Mouse (Mus musculus) intestine, embryonic 15.5 days (tissue): Measurements from ENCODE around the gene Map2k3. TPM values are rescaled to one million over a fixed set of nuclear protein-coding genes. Genes with fewer than 3 reads are reported as not detected.

ENCODE experiments used
- ATAC-seq: fragments of 200-750 bp; cut with Nextera tagmentation; 2 replicates; pipeline ENCODE4 v1.8.0; 2017; ENCODE audit warnings: moderate TSS enrichment, moderate library complexity
- H3K27ac ChIP-seq: fragments of 300-500 bp; sonication (generic); 2 replicates; pipeline ENCODE4 v1.5.1; 2015; ENCODE audit warnings: mild to moderate bottlenecking, inconsistent platforms
- H3K27me3 ChIP-seq: fragments of 300-500 bp; sonication (generic); replicated peaks from 2 replicates; pipeline ENCODE4 v1.6.1; 2015; ENCODE audit warnings: inconsistent platforms
- H3K36me3 ChIP-seq: fragments of 300-500 bp; sonication (generic); 2 replicates; pipeline ENCODE4 v1.6.1; 2015; ENCODE audit warnings: inconsistent platforms
- H3K4me1 ChIP-seq: fragments of 300-500 bp; sonication (generic); replicated peaks from 2 replicates; pipeline ENCODE4 v1.6.1; 2015; ENCODE audit warnings: inconsistent platforms
- H3K4me2 ChIP-seq: fragments of 300-500 bp; sonication (generic); replicated peaks from 2 replicates; pipeline ENCODE4 v1.6.1; 2015; ENCODE audit warnings: mild to moderate bottlenecking, inconsistent platforms
- H3K4me3 ChIP-seq: fragments of 300-500 bp; sonication (generic); replicated peaks from 2 replicates; pipeline ENCODE4 v1.5.1; 2015; ENCODE audit warnings: inconsistent platforms
- H3K9ac ChIP-seq: fragments of 300-500 bp; sonication (generic); 2 replicates; pipeline ENCODE4 v1.6.1; 2015; ENCODE audit warnings: inconsistent platforms
- H3K9me3 ChIP-seq: fragments of 300-500 bp; sonication (generic); 2 replicates; pipeline ENCODE4 v1.6.1; 2016; ENCODE audit warnings: inconsistent platforms
- WGBS: fragments of 180-500 bp; shearing (Covaris S2); methylation state at CpG from one replicate; pipeline ENCODE4 v1.1.7; 2015; 5-methylcytosine and 5-hydroxymethylcytosine counted together
- polyA plus RNA-seq: library from polyadenylated mRNA; unstranded; fragments of >200 nt; fragmentation: Nextera tagmentation; extraction: Ambion mirVana; gene quantifications from 2 replicates; pipeline ENCODE4 v1.2.1, GENCODE M21; 2015

Gene Map2k3
- polyA plus RNA-seq, 1 experiment from 2014 or later = 127 TPM

- Histone ChIP-seq H3K27me3 (no peaks in the 10 kb centered on the region), H3K27ac (no peak overlapping the region), H3K9me3 (no peaks in the 10 kb centered on the region), H3K4me2 (no peak overlapping the region), H3K36me3 (peaks cover 46% of the 10 kb centered on the region), H3K9ac (no peak overlapping the region), H3K4me3 (no peak overlapping the region), H3K4me1 (peaks cover 21% of the 10 kb centered on the region)
- 82% methylated on average over 4 of the region's 4 CpGs for WGBS
- ATAC-seq = no peak
Observed at GRCm38 (mm10) chr11:60945003-60945402, 13.2 kb downstream of the Map2k3 start.

DNA sequence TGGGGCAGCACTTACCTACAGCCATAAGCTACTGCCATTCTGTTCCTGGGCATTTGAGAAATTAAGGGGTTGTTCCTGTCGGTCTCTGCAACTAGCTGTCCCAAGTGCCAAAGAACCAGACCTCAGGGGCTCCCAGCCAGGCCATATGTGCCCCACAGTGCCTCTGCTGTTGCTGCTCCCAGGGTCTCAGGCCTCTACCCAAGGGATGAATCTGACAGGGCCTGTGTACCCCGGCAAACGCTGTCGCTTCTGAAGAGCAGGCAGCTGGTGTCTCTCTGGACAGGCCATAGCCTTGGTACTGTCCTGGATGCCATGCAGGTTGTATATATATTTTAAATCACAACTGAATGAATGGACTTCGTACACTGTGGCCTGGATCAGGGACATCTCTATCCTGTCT, 20.1 kb downstream of the Map2k3 start:
- peaks cover 5% of the 10 kb centered on the region; the same call in 1 of the 2 replicates for H3K4me1 ChIP-seq
- no peak overlapping the region for H3K4me3 ChIP-seq
- peaks cover 10% of the 10 kb centered on the region for H3K36me3 ChIP-seq
- no peak overlapping the region for H3K27ac ChIP-seq
- H3K9me3 ChIP-seq = no peaks in the 10 kb centered on the region
- no peak overlapping the region for H3K4me2 ChIP-seq
- 91% methylated on average over 5 of the region's 5 CpGs for WGBS
- no peak overlapping the region for H3K9ac ChIP-seq
- no peak for ATAC-seq
- no peaks in the 10 kb centered on the region for H3K27me3 ChIP-seq

DNA sequence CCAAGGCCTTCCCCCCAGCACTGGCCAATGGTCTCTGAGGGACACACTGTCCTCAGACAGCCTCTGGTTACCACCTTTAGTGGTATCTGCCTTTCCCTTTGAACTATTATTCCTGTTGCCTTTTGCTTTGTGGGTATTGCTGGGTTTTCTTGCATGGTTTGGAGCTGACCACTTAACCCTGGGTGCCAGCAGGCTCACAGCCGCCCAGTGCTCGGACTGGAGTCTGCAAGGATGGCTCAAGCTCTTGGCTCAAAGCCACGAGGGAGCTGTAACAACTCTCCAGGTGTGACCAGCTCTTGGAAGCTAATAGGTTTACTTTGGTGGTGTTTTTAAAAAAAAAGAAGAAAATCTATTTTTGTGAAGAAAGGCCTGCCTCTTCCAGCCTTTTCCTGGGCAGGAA, 20.5 kb downstream of the Map2k3 start:
- Histone ChIP-seq H3K9ac (no peak overlapping the region), H3K4me3 (no peak overlapping the region), H3K27me3 (no peaks in the 10 kb centered on the region), H3K36me3 (peaks cover 6% of the 10 kb centered on the region; the same call in 1 of the 2 replicates), H3K27ac (no peak overlapping the region), H3K4me2 (no peak overlapping the region), H3K9me3 (no peaks in the 10 kb centered on the region), H3K4me1 (peaks cover 5% of the 10 kb centered on the region; the same call in 1 of the 2 replicates)
- ATAC-seq = no peak
- 90% methylated on average over 3 of the region's 3 CpGs for WGBS

DNA sequence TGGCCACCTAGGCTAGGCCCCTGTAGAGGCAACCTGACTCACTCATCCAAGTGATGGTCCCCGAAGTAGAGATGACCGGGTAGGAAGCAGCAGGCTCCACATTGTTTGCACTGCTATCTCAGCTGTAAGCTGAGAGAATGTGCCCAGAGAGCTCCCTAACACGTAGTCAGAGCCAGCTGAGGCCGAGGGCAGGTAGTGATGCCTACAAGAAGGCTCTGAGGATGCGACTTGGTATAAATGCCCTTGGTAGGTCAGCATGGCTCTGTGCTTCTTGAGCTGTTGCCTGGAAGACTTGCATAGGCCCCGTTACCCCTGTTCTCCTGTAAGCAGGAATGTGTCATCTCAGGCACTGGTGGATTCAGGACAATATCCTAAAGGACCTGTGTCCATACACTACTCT, 21.2 kb downstream of the Map2k3 start:
- Histone ChIP-seq H3K27me3 (no peaks in the 10 kb centered on the region), H3K36me3 (peaks cover 6% of the 10 kb centered on the region; the same call in 1 of the 2 replicates), H3K27ac (no peak overlapping the region), H3K9me3 (no peaks in the 10 kb centered on the region), H3K4me2 (no peak overlapping the region), H3K4me3 (no peak overlapping the region), H3K9ac (no peak overlapping the region), H3K4me1 (peaks cover 5% of the 10 kb centered on the region; the same call in 1 of the 2 replicates)
- 88% methylated on average over 6 of the region's 6 CpGs for WGBS
- no peak for ATAC-seq

GRCm38 (mm10) chr11:60953803-60954202, 22.0 kb downstream of the Map2k3 start:
- H3K27me3 ChIP-seq = no peaks in the 10 kb centered on the region
- H3K9me3 ChIP-seq = no peaks in the 10 kb centered on the region
- H3K4me2 ChIP-seq = no peak overlapping the region
- H3K4me3 ChIP-seq = no peak overlapping the region
- H3K27ac ChIP-seq = no peak overlapping the region
- H3K9ac ChIP-seq = no peak overlapping the region
- 5% methylated on average over 15 of the region's 15 CpGs for WGBS
- H3K4me1 ChIP-seq = peaks cover 5% of the 10 kb centered on the region; the same call in 1 of the 2 replicates
- 0 out of 2 replicates have a peak, but pooled peaks cover 6% of the 10 kb centered on the region for H3K36me3 ChIP-seq
- ATAC-seq = peak; percentile 97

DNA sequence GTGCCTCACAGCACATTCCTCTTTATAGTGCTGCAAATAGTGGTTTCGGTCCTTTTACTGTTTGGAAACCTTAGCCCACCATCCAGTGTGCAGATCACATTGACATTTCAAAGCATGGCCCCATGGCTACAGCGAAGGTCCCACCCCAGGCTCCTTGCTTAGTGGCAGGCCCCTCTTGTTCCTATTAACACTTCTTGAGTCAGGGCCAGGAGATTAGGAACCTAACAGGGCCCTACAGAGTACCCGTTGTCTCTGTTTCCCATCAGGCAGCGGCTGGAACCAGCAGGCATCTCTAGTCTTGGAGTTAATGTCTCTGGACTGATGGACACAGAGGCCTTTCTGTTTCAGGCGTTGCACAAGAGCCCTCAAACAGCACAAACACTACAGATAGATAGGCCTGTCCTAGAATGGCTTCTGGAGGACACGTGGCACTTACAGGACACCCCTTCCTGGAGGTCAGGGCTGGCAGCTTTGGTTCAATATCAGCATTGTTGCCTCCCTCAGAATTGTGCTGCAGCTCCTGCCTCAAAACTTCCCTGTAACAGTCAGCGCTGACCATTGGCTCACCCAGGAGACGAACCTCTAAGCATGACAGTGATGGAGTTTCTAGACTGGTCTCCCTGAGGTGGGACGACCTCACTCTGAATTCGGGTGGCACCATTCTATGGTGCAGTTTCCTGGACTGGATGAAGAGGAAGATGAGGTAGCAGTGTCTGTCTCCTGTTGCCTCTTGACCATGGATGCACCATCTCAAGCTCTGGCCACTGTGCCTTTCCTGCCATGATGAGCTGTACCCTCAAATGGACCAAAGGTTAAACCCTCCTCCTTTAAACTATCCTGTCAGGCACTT, 22.6 kb downstream of the Map2k3 start:
- 0 out of 2 replicates have a peak overlapping the region, but pooled peaks have one; percentile 6 for H3K9ac ChIP-seq
- 78% methylated on average over 10 of the region's 10 CpGs for WGBS
- H3K4me2 ChIP-seq = no peak overlapping the region
- no peaks in the 10 kb centered on the region for H3K9me3 ChIP-seq
- no peaks in the 10 kb centered on the region for H3K27me3 ChIP-seq
- no peak overlapping the region for H3K4me3 ChIP-seq
- no peak overlapping the region for H3K27ac ChIP-seq
- peaks cover 5% of the 10 kb centered on the region; the same call in 1 of the 2 replicates for H3K4me1 ChIP-seq
- 0 out of 2 replicates have a peak, but pooled peaks cover 4% of the 10 kb centered on the region for H3K36me3 ChIP-seq
- peak; percentile 37; the same call in 1 of the 2 replicates for ATAC-seq

DNA sequence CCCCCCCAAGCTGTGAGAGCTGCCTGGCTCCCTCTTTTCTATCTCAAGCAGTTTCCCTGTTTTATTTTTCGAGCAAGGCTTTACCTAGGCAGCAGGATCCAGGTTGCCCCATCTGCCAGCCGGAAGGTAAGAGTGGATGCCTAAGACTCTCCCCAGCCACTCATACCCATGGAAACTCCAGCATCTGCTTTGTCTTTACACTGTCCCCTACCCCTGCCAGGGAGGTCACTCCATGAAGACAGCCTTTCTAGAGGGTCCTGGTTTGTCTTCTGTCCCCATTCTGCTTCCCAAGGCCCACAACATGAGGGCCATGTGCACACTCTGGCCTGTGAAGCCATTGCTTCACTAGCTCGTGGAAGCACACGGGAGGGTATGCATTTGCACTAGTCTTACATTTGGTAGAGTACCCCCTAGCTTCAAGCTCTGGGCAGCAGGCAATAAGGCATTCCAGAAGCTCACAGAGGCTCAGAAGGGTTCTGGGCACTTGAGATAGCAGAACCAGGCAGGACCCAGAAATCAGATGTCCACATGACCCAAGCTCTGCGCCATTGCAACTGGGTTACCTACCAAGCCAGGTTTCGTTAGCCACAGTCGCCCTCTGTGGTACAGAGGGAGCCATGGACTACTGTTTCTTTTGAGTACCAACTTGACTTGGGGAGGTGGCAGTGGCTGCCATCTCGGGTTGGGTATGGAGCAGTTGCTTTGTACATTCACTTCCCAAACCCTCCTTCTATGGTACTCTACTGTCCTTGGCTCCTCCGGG, 24.0 kb downstream of the Map2k3 start:
- no peaks in the 10 kb centered on the region for H3K27me3 ChIP-seq
- 81% methylated on average over 9 of the region's 9 CpGs for WGBS
- H3K4me1 ChIP-seq = peaks cover 5% of the 10 kb centered on the region; the same call in 1 of the 2 replicates
- no peaks in the 10 kb centered on the region for H3K9me3 ChIP-seq
- H3K9ac ChIP-seq = no peak overlapping the region
- no peak overlapping the region for H3K4me2 ChIP-seq
- no peak for ATAC-seq
- H3K4me3 ChIP-seq = no peak overlapping the region
- H3K36me3 ChIP-seq = no peaks in the 10 kb centered on the region
- H3K27ac ChIP-seq = no peak overlapping the region

GRCm38 (mm10) chr11:60958948-60959347, 27.1 kb downstream of the Map2k3 start:
- no peaks in the 10 kb centered on the region for H3K9me3 ChIP-seq
- no peaks in the 10 kb centered on the region for H3K36me3 ChIP-seq
- ATAC-seq = no peak
- H3K4me1 ChIP-seq = peaks cover 4% of the 10 kb centered on the region; the same call in 1 of the 2 replicates
- no peak overlapping the region for H3K4me2 ChIP-seq
- no peak overlapping the region for H3K4me3 ChIP-seq
- 91% methylated on average over 4 of the region's 4 CpGs for WGBS
- no peak overlapping the region for H3K9ac ChIP-seq
- H3K27me3 ChIP-seq = no peaks in the 10 kb centered on the region
- no peak overlapping the region for H3K27ac ChIP-seq

GRCm38 (mm10) chr11:60961176-60961575, 29.3 kb downstream of the Map2k3 start:
- no peaks in the 10 kb centered on the region for H3K9me3 ChIP-seq
- H3K9ac ChIP-seq = no peak overlapping the region
- no peak overlapping the region for H3K4me2 ChIP-seq
- no peak for ATAC-seq
- H3K36me3 ChIP-seq = no peaks in the 10 kb centered on the region
- H3K27ac ChIP-seq = no peak overlapping the region
- H3K4me1 ChIP-seq = no peaks in the 10 kb centered on the region
- no peak overlapping the region for H3K4me3 ChIP-seq
- H3K27me3 ChIP-seq = no peaks in the 10 kb centered on the region
- WGBS = 69% methylated on average over 1 of the region's 1 CpGs

DNA sequence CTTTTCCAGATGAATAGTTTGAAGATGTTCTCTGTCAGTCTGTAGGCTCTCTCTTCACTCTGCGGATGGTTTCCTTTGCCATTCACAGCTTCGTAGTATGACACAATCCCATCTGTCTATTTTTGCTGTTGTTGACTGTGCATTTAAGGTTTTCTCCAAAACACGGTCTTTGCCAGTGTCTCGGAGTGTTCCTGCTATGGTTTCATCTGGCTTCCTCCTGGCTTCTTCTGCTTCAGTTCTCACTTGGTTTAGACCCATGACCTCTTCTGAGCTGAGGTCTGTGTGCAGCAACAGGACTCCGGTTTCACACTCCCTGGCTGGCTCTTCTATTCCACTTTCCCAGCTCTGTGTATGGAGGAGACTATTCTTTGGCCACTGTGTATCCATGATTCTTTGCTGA, 30.9 kb downstream of the Map2k3 start:
- 81% methylated on average over 5 of the region's 5 CpGs for WGBS
- no peak overlapping the region for H3K27ac ChIP-seq
- H3K4me1 ChIP-seq = 0 out of 2 replicates have a peak, but pooled peaks cover 3% of the 10 kb centered on the region
- no peaks in the 10 kb centered on the region for H3K9me3 ChIP-seq
- H3K4me2 ChIP-seq = no peak overlapping the region
- no peak for ATAC-seq
- H3K9ac ChIP-seq = no peak overlapping the region
- H3K36me3 ChIP-seq = no peaks in the 10 kb centered on the region
- no peaks in the 10 kb centered on the region for H3K27me3 ChIP-seq
- H3K4me3 ChIP-seq = no peak overlapping the region

DNA sequence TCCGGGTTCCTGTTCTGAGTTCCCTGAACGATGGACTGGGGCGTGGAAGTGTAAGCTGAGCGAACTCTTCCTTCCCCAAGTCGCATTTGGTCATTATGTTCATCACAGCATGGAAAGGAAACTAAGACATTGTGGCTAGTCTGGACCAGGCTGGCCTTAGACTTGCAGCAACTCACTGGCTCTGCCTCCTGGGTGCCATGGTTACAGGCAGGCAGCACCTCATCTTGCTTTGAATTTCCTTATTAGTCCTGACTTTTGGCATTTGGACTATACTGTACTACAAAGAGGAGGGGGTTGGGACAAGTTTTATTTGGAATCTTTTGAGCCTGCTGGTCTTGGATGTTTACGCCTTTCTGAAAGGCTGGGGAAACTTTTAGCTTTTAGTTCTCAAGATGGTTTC, 35.1 kb downstream of the Map2k3 start:
- 43% methylated on average over 6 of the region's 6 CpGs for WGBS
- no peak for ATAC-seq
- 0 out of 2 replicates have a peak overlapping the region, but pooled peaks have one; percentile 32 for H3K27ac ChIP-seq

DNA sequence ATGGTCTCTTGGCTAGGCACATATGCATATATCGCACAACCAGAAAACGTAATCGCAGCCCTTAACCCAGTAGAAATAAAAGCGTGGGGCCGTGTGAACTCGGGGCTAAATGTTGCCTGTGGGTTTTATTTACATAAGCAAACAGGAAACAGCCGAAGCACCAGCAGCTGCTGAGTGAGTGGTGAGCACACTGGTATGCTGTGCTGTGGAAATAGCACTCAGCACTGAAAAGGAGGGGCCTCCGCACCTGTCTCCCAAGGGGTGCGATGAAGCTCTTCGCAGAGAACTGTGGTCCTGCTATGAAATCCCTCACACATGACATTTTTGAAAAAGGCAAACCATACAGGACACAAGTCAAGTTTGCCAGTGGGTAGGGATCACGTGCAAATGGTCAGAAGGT, 43.3 kb downstream of the Map2k3 start:
- H3K27ac ChIP-seq = no peak overlapping the region
- no peaks in the 10 kb centered on the region for H3K36me3 ChIP-seq
- no peaks in the 10 kb centered on the region for H3K9me3 ChIP-seq
- 71% methylated on average over 11 of the region's 11 CpGs for WGBS
- no peaks in the 10 kb centered on the region for H3K4me1 ChIP-seq
- H3K27me3 ChIP-seq = no peaks in the 10 kb centered on the region
- H3K4me3 ChIP-seq = no peak overlapping the region
- no peak overlapping the region for H3K9ac ChIP-seq
- ATAC-seq = no peak
- no peak overlapping the region for H3K4me2 ChIP-seq

More for the DNA sequence above, 35.1 kb downstream of the Map2k3 start:
- Histone ChIP-seq H3K9me3 (no peaks in the 10 kb centered on the region), H3K4me3 (no peak overlapping the region), H3K9ac (no peak overlapping the region), H3K4me2 (no peak overlapping the region), H3K4me1 (0 out of 2 replicates have a peak, but pooled peaks cover 3% of the 10 kb centered on the region), H3K27me3 (no peaks in the 10 kb centered on the region), H3K36me3 (no peaks in the 10 kb centered on the region)
